Mouse (Mus musculus): ENCODE data around the gene Cd300lf. TPM values are rescaled to one million over a fixed set of nuclear protein-coding genes. Genes with fewer than 3 reads are reported as not detected.

The Cd300lf gene
- total and polyA plus RNA-seq, 2 experiments from 2014 or later = 0.10 to 0.16 TPM

DNA sequence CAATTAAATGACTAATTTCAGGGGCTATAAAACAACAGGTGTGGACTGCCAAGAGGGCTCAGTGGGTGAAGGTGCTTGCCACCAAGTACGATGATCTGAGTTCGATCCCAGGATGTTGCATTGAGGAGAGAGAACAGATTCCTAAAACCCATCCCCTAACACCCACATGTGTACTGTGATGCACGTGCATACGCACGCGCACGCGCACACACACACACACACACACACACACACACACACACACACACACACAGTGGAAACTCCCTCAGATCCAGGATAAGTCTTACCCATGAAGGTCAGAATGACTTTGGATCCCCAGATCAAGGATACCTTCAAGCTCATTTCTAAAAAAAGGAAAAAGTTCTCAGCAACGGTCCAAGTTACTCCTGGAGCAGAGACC, 31.7 kb downstream of the Cd300lf start:
- WGBS = 94% methylated on average over 9 of the region's 9 CpGs
- ATAC-seq (ENCODE audit: low FRiP score) (no peak), DNase-seq (ENCODE audit: low spot score) (no peak)
- H3K27me3 ChIP-seq (ENCODE audit: insufficient read depth, low read length) = no peaks in the 10 kb centered on the region
- H3K4me2 ChIP-seq (ENCODE audit: low read depth, low read length, poor library complexity, severe bottlenecking) = no peak overlapping the region
- no peak overlapping the region for H3K4me3 ChIP-seq (ENCODE audit: low read depth, low read length)
- no peaks in the 10 kb centered on the region for H3K9me3 ChIP-seq (ENCODE audit: low read length)
- no peak overlapping the region for H3K9ac ChIP-seq (replicated peaks; ENCODE audit: low read length, poor library complexity, severe bottlenecking)
- H3K4me1 ChIP-seq (ENCODE audit: insufficient read depth, low read length) = no peaks in the 10 kb centered on the region
- no peak for TF ChIP-seq CTCF (IDR thresholded peaks at IDR 0.05)
- H3K27ac ChIP-seq (ENCODE audit: low read depth, low read length) = no peak overlapping the region
- H3K36me3 ChIP-seq (ENCODE audit: insufficient read depth, low read length) = no peaks in the 10 kb centered on the region

DNA sequence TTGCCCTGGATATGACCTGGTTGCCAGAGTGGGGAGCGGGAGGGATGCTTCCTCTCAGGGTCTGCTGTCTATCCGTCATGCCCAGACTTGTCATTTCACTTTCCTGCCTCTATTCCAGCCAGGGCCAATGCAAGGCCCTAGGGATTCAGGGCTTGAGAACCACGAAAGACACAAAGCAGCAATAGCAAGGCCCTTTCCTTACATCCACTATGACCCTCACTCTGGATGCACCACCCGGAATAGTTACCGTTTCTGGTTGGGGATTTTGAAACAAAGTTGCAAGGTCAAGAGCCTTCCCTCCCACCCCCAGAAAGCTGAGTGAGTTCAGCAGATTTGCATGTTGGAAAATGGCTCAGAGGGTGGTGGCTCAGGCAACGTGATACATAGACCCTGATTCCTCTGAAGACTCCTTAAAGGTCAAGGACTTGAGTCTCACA, 32.2 kb downstream of the Cd300lf start:
- Histone ChIP-seq H3K4me3 (ENCODE audit: low read depth, low read length) (no peak overlapping the region), H3K27ac (ENCODE audit: low read depth, low read length) (no peak overlapping the region), H3K4me2 (ENCODE audit: low read depth, low read length, poor library complexity, severe bottlenecking) (no peak overlapping the region), H3K9ac (replicated peaks; ENCODE audit: low read length, poor library complexity, severe bottlenecking) (no peak overlapping the region), H3K4me1 (ENCODE audit: insufficient read depth, low read length) (no peaks in the 10 kb centered on the region), H3K27me3 (ENCODE audit: insufficient read depth, low read length) (no peaks in the 10 kb centered on the region), H3K9me3 (ENCODE audit: low read length) (no peaks in the 10 kb centered on the region), H3K36me3 (ENCODE audit: insufficient read depth, low read length) (no peaks in the 10 kb centered on the region)
- ATAC-seq (ENCODE audit: low FRiP score) (no peak), DNase-seq (ENCODE audit: low spot score) (no peak)
- TF ChIP-seq CTCF (IDR thresholded peaks at IDR 0.05) = no peak
- 71% methylated on average over 6 of the region's 6 CpGs for WGBS

DNA sequence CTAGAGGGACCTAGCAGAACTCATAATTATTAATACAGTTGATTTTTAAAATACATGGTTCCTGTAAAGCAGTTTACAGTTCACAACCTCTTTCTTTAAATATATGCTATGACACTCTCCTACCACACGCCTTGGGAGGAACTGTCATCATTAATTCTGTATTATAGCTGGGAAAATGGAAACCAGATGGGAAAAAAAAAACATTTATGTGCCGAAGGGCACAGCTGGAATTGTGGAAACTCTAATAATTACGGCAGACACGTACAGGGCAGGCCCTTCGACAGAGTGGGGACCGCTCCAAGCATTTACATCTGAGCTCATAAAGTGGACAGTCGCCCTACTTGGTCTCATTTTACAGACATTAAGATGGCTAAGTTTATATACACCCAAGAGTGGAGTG, 33.1 kb downstream of the Cd300lf start:
- no peak for DNase-seq (ENCODE audit: low spot score)
- Histone ChIP-seq H3K4me2 (ENCODE audit: low read depth, low read length, poor library complexity, severe bottlenecking) (no peak overlapping the region), H3K4me1 (ENCODE audit: insufficient read depth, low read length) (no peaks in the 10 kb centered on the region), H3K9ac (replicated peaks; ENCODE audit: low read length, poor library complexity, severe bottlenecking) (no peak overlapping the region), H3K4me3 (ENCODE audit: low read depth, low read length) (no peak overlapping the region), H3K9me3 (ENCODE audit: low read length) (no peaks in the 10 kb centered on the region), H3K36me3 (ENCODE audit: insufficient read depth, low read length) (no peaks in the 10 kb centered on the region), H3K27me3 (ENCODE audit: insufficient read depth, low read length) (no peaks in the 10 kb centered on the region), H3K27ac (ENCODE audit: low read depth, low read length) (no peak overlapping the region)
- TF ChIP-seq CTCF (IDR thresholded peaks at IDR 0.05) = no peak
- 69% methylated on average over 7 of the region's 7 CpGs for WGBS
- no peak for ATAC-seq (ENCODE audit: low FRiP score)

DNA sequence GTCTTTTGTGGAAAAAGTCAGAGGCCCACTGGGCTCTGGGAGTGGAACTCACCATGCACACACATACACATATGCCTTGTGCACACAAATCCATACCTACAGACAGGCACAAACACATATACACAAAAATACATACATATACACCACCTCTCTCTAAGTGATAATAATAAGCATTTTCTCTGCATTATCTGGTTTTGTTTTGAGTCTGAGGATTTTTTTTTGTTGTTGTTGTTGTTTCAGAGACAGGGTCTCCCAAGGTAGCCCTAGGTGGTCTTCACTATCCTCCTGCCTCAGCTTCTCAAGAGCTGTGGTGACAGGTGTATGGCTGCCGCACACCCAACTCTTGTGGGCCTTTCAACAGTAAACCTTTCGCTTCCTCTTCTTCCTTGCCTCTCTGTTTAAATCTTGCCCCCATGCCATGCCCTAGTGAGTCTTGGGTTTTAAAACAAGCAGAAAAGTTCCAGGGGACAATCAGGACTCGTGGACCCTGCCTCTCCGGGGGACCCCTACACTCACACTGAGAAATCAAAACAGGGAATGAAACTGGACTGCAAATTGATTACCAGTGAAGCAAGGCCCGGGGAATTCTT, 33.7 kb downstream of the Cd300lf start:
- no peaks in the 10 kb centered on the region for H3K9me3 ChIP-seq (ENCODE audit: low read length)
- H3K27ac ChIP-seq (ENCODE audit: low read depth, low read length) = no peak overlapping the region
- no peak overlapping the region for H3K4me2 ChIP-seq (ENCODE audit: low read depth, low read length, poor library complexity, severe bottlenecking)
- 82% methylated on average over 5 of the region's 5 CpGs for WGBS
- no peaks in the 10 kb centered on the region for H3K36me3 ChIP-seq (ENCODE audit: insufficient read depth, low read length)
- H3K9ac ChIP-seq (replicated peaks; ENCODE audit: low read length, poor library complexity, severe bottlenecking) = no peak overlapping the region
- no peaks in the 10 kb centered on the region for H3K27me3 ChIP-seq (ENCODE audit: insufficient read depth, low read length)
- ATAC-seq (ENCODE audit: low FRiP score) = no peak
- no peak for TF ChIP-seq CTCF (IDR thresholded peaks at IDR 0.05)
- no peak for DNase-seq (ENCODE audit: low spot score)
- H3K4me1 ChIP-seq (ENCODE audit: insufficient read depth, low read length) = no peaks in the 10 kb centered on the region
- no peak overlapping the region for H3K4me3 ChIP-seq (ENCODE audit: low read depth, low read length)

DNA sequence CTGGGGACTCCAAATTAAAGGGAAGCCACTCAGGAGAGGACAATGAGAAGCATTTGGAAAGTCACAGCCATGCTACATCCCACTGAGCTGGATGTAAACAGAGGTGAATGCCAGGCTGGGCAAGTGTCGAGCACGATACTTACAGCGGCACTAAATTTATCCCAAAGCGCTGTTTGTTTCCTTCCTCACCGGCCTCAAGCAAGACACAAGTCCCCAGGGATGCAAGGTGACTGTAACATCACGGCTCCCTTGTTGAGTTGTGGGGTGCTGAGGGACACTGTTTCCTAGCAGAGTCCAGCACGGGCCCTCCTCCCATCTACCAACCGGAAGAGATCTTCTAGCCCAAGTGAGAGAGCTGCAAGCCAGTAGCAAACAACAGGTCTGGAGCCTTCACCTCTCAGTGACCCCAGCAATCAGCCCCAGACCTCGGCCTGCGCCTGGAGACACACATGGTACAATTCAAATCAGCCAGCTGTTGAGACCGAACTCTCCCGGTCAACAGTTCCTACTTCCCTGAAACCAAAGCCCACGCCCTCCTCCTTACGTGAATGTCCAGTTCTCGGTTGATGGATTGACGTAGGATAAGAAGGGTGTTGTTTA, 34.5 kb downstream of the Cd300lf start:
- no peak overlapping the region for H3K9ac ChIP-seq (replicated peaks; ENCODE audit: low read length, poor library complexity, severe bottlenecking)
- no peak for TF ChIP-seq CTCF (IDR thresholded peaks at IDR 0.05)
- H3K36me3 ChIP-seq (ENCODE audit: insufficient read depth, low read length) = no peaks in the 10 kb centered on the region
- H3K4me2 ChIP-seq (ENCODE audit: low read depth, low read length, poor library complexity, severe bottlenecking) = no peak overlapping the region
- H3K9me3 ChIP-seq (ENCODE audit: low read length) = no peaks in the 10 kb centered on the region
- H3K27ac ChIP-seq (ENCODE audit: low read depth, low read length) = no peak overlapping the region
- no peaks in the 10 kb centered on the region for H3K4me1 ChIP-seq (ENCODE audit: insufficient read depth, low read length)
- ATAC-seq (ENCODE audit: low FRiP score) (no peak), DNase-seq (ENCODE audit: low spot score) (no peak)
- 82% methylated on average over 16 of the region's 16 CpGs for WGBS
- H3K4me3 ChIP-seq (ENCODE audit: low read depth, low read length) = no peak overlapping the region
- no peaks in the 10 kb centered on the region for H3K27me3 ChIP-seq (ENCODE audit: insufficient read depth, low read length)

DNA sequence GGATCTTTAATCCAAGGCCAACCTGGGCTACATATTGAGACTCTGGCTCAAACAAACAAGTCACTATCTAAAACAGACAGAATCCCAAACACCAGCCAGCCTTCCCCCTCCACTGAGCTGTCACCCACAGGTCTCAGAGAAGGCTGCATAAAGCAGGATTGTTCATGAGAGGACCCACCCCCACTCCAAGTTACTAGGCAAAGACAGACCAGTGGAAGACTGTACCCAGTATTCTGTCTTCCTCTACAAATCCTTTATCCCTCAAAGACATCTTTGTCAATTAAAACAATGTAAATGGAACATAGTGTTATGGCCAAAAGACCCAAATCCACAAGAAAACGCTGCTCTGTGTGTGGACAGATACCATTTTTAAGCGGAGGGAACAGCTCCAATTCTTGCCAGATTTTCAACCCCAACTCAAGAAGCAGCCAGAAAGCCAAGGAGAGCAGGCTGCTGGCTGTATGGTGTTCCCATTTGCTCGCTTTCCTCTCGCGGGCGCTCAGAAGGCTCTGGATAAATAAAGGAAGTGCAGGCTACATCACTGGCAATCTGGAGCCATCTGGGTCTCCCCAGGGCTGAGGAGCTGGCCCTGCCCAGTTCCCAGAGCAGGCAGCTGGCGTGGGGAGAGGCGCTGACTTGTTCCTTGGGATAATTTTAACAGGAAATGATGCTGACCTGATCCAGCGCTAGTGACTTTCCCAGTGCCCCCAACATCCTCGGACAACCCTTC, 35.4 kb downstream of the Cd300lf start:
- no peaks in the 10 kb centered on the region for H3K36me3 ChIP-seq (ENCODE audit: insufficient read depth, low read length)
- peak; percentile 41 for DNase-seq (ENCODE audit: low spot score)

More for the DNA sequence above, 35.4 kb downstream of the Cd300lf start:
- Histone ChIP-seq H3K9me3 (ENCODE audit: low read length) (no peaks in the 10 kb centered on the region), H3K4me2 (ENCODE audit: low read depth, low read length, poor library complexity, severe bottlenecking) (no peak overlapping the region), H3K4me1 (ENCODE audit: insufficient read depth, low read length) (no peaks in the 10 kb centered on the region), H3K4me3 (ENCODE audit: low read depth, low read length) (no peak overlapping the region), H3K27ac (ENCODE audit: low read depth, low read length) (no peak overlapping the region), H3K27me3 (ENCODE audit: insufficient read depth, low read length) (no peaks in the 10 kb centered on the region), H3K9ac (replicated peaks; ENCODE audit: low read length, poor library complexity, severe bottlenecking) (no peak overlapping the region)
- 61% methylated on average over 10 of the region's 10 CpGs for WGBS
- TF ChIP-seq CTCF (IDR thresholded peaks at IDR 0.05) = no peak
- no peak for ATAC-seq (ENCODE audit: low FRiP score)

All from midbrain, postnatal 0 days (tissue).